Mouse (Mus musculus) stomach, embryonic 15.5 days (tissue): ENCODE results near the gene Tmem161a. TPM values are rescaled to one million over a fixed set of nuclear protein-coding genes. Genes with fewer than 3 reads are reported as not detected.

ENCODE experiments used
- ATAC-seq: fragments of 200-750 bp; cut with Nextera tagmentation; 2 replicates; pipeline ENCODE4 v1.8.0; 2017; ENCODE audit warnings: low read depth, moderate number of reproducible peaks, moderate TSS enrichment; ENCODE audit not compliant: insufficient read depth, low FRiP score
- H3K27ac ChIP-seq: fragments of 300-500 bp; sonication (generic); 2 replicates; pipeline ENCODE4 v1.5.1; 2015; ENCODE audit warnings: mild to moderate bottlenecking, inconsistent platforms
- H3K27me3 ChIP-seq: fragments of 300-500 bp; sonication (generic); replicated peaks from 2 replicates; pipeline ENCODE4 v1.6.1; 2015; ENCODE audit warnings: inconsistent platforms
- H3K36me3 ChIP-seq: fragments of 300-500 bp; sonication (generic); 2 replicates; pipeline ENCODE4 v1.6.1; 2015; ENCODE audit warnings: inconsistent platforms
- H3K4me1 ChIP-seq: fragments of 300-500 bp; sonication (generic); 2 replicates; pipeline ENCODE4 v1.6.1; 2015; ENCODE audit warnings: inconsistent platforms
- H3K4me2 ChIP-seq: fragments of 300-500 bp; sonication (generic); 2 replicates; pipeline ENCODE4 v1.6.1; 2015; ENCODE audit warnings: mild to moderate bottlenecking, inconsistent platforms
- H3K4me3 ChIP-seq: fragments of 300-500 bp; sonication (generic); replicated peaks from 2 replicates; pipeline ENCODE4 v1.5.1; 2015; ENCODE audit warnings: inconsistent platforms
- H3K9ac ChIP-seq: fragments of 300-500 bp; sonication (generic); 2 replicates; pipeline ENCODE4 v1.6.1; 2015; ENCODE audit warnings: inconsistent platforms
- H3K9me3 ChIP-seq: fragments of 300-500 bp; sonication (generic); 2 replicates; pipeline ENCODE4 v1.6.1; 2016; ENCODE audit warnings: inconsistent platforms
- WGBS: fragments of 180-500 bp; shearing (Covaris S2); methylation state at CpG from one replicate; pipeline ENCODE4 v1.1.7; 2015; 5-methylcytosine and 5-hydroxymethylcytosine counted together
- polyA plus RNA-seq: library from polyadenylated mRNA; unstranded; fragments of >200 nt; fragmentation: Nextera tagmentation; extraction: Ambion mirVana; gene quantifications from 2 replicates; pipeline ENCODE4 v1.2.1, GENCODE M21; 2015

The Tmem161a gene
- polyA plus RNA-seq: 54.4 and 59.0 TPM in 2 replicates

DNA sequence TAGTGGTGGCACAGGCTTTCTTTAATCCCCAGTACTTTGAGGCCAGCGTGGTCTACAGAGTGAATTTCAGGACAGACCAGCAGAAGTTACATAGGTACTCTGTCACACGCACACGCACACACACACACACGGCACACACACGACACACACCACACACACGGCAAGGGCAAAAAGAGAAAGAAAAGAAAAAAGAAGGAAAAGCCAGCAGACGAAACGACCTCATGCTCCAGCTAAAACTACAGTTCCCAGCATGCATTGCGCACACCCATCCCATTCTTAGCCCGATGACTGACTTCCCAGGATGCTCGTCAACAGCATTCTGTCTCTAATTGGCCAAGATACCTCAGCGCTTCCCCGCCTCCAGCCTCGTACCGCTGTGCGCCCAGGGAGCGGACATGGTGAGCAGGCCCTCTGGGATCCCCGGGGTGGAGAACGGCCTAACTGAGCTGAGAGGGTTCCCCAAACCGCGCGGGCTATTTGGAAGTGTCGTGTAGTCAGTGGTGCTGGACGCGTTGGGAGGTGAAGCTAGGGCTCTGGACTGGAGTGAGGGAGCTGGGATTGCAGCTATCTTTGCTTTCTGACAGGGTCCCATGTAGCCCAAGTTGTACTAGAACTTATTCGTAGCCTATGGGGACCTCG is at the start of gene Tmem161a:
Tmem161a (plus strand) TSS at position 314 of the 639 bp plus-strand sequence.
- Histone ChIP-seq H3K4me2 (peak within 1 kb of the TSS; percentile 63), H3K27me3 (no peaks in the 10 kb centered on the region), H3K36me3 (peaks cover under 1% of the 10 kb centered on the region; the same call in 1 of the 2 replicates), H3K9me3 (no peaks in the 10 kb centered on the region), H3K9ac (peak within 1 kb of the TSS; percentile 13; the same call in 1 of the 2 replicates), H3K4me3 (peak within 1 kb of the TSS; percentile 56), H3K4me1 (peaks cover 20% of the 10 kb centered on the region), H3K27ac (peak within 1 kb of the TSS; percentile 42)
- peak; percentile 97 for ATAC-seq
- under 1% methylated on average over 27 of the region's 27 CpGs for WGBS

DNA sequence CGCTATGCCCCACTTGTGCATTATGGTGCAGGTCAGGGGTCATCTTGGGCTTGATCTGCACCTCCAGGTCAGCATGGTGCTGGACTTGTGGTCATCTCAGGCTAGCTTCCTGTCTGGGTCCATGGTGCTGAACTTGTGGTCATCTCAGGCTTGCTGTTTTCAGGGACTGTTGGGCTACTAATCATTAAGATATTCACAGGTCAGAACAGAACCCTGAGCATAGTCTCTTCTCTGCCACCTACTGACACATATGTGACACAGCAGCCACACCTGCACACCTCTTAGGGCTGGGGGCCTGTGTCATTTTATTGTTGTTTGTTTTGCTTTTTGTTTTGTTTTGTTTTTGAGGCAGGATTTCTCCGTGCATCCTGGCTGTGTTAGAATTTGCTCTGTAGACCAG is 49.3 kb upstream of the Tmem161a start:
- Histone ChIP-seq H3K4me1 (0 out of 2 replicates have a peak, but pooled peaks cover 5% of the 10 kb centered on the region), H3K4me3 (no peak overlapping the region), H3K9ac (no peak overlapping the region), H3K27me3 (peaks cover 36% of the 10 kb centered on the region), H3K36me3 (no peaks in the 10 kb centered on the region), H3K27ac (no peak overlapping the region), H3K4me2 (no peak overlapping the region), H3K9me3 (no peaks in the 10 kb centered on the region)
- no peak for ATAC-seq
- 46% methylated on average over 2 of the region's 2 CpGs for WGBS

DNA sequence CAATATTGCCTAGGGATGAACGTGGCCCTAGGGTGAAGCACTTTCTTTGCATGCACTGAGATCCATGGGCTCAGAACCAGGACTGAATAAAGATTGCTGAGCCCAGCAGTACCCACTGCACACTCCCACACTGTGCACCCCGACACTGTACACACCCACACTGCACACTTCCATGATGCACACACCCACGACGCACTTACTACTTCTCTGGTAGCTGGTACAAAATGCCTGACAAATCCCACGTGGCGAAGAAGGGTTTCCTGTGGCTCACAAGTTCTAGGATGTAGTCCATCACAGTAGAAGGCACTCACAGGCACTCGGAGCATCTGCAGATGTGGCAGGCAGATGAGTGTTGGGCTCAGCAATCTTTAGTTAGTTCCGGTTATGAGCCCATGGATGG is 47.2 kb upstream of the Tmem161a start:
- no peak overlapping the region for H3K4me2 ChIP-seq
- H3K4me3 ChIP-seq: no peak overlapping the region
- 63% methylated on average over 8 of the region's 8 CpGs for WGBS
- H3K9ac ChIP-seq: no peak overlapping the region
- H3K27ac ChIP-seq: no peak overlapping the region
- H3K4me1 ChIP-seq: peaks cover 7% of the 10 kb centered on the region; the same call in 1 of the 2 replicates
- ATAC-seq: no peak
- H3K9me3 ChIP-seq: no peaks in the 10 kb centered on the region
- H3K27me3 ChIP-seq: peaks cover 15% of the 10 kb centered on the region; the same call in 1 of the 2 replicates
- H3K36me3 ChIP-seq: no peaks in the 10 kb centered on the region

DNA sequence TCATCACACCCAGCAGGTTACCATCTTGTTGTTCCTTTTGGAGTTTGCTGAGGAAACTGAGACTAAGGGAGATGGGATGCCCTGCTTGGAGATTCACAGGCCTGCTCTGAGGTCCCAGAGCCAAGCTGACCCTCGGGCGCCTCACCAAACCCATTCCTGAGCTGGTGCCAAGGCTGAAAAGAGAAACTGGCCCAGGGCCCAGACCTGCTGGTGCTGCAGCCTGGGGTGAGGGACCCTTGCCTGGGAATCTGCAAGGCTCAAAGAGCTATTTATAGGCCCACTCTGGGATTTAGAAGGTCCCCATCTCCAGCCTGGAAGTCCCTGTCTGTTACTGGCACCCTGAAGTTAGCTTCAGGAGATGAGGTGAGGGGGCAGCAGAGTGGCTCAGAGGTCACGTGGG is 43.7 kb upstream of the Tmem161a start:
- H3K36me3 ChIP-seq: no peaks in the 10 kb centered on the region
- H3K4me3 ChIP-seq: no peak overlapping the region
- no peaks in the 10 kb centered on the region for H3K9me3 ChIP-seq
- H3K9ac ChIP-seq: no peak overlapping the region
- H3K27me3 ChIP-seq: no peaks in the 10 kb centered on the region
- H3K4me2 ChIP-seq: no peak overlapping the region
- WGBS: 73% methylated on average over 3 of the region's 3 CpGs
- no peak overlapping the region for H3K27ac ChIP-seq
- peaks cover 13% of the 10 kb centered on the region for H3K4me1 ChIP-seq
- no peak for ATAC-seq

DNA sequence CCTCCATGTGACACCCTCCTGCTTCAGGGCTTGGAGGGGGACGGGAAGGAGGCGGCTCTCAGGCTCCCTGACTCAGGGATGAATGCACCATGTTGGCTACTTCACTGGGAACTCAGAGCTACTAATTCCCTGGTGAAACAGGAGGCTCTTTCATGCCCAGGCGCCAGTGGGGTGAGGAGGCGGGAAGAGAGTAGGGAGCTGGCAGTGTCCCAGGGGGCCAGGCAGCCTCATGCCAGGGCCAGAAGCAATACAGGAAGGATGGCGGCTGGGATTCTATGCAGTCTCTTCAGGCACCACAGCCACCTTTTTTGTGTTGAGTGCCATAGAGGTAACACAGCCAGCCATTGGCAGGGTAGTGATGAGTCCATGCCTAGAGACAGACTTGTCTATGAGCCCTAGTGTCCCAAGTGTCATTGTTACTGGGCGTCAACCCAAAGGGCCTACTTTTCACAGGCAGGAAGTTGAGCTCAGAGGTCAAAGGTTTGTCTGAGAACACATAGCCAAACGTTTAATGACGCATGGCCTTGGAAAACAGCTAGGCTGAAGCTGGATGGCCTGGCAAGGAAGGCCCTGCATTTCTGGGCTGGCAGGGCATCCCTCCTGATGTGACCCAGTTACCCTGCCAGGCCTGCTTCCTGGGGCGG is 42.7 kb upstream of the Tmem161a start:
- Histone ChIP-seq H3K4me1 (peaks cover 13% of the 10 kb centered on the region), H3K9ac (no peak overlapping the region), H3K36me3 (peaks cover 6% of the 10 kb centered on the region), H3K4me3 (no peak overlapping the region), H3K27me3 (no peaks in the 10 kb centered on the region), H3K9me3 (no peaks in the 10 kb centered on the region), H3K27ac (no peak overlapping the region), H3K4me2 (no peak overlapping the region)
- WGBS: 67% methylated on average over 9 of the region's 9 CpGs
- ATAC-seq: 0 out of 2 replicates have a peak, but pooled peaks have one; percentile 11

- Histone ChIP-seq H3K9me3 (no peaks in the 10 kb centered on the region), H3K4me1 (peaks cover 13% of the 10 kb centered on the region)
- 81% methylated on average over 3 of the region's 3 CpGs for WGBS
These were observed 42.1 kb upstream of the Tmem161a start for GRCm38 (mm10) chr8:70130066-70130465.

GRCm38 (mm10) chr8:70131166-70131883 is 40.8 kb upstream of the Tmem161a start, which contains the start of gene Nr2c2ap:
Nr2c2ap (plus strand) TSS chr8:70131333.
- peaks cover 13% of the 10 kb centered on the region for H3K4me1 ChIP-seq
- no peaks in the 10 kb centered on the region for H3K9me3 ChIP-seq
- peak within 1 kb of the TSS; percentile 84 for H3K4me2 ChIP-seq
- peak within 1 kb of the TSS; percentile 74 for H3K4me3 ChIP-seq
- H3K27ac ChIP-seq: peak within 1 kb of the TSS; percentile 17; the same call in 1 of the 2 replicates
- WGBS: under 1% methylated on average over 37 of the region's 37 CpGs
- H3K9ac ChIP-seq: peak within 1 kb of the TSS; percentile 65
- no peaks in the 10 kb centered on the region for H3K27me3 ChIP-seq
- peaks cover 24% of the 10 kb centered on the region for H3K36me3 ChIP-seq
- ATAC-seq: peak; percentile 83

More at GRCm38 (mm10) chr8:70130066-70130465, 42.1 kb upstream of the Tmem161a start:
- H3K4me3 ChIP-seq: no peak overlapping the region
- peaks cover 13% of the 10 kb centered on the region for H3K36me3 ChIP-seq
- no peak for ATAC-seq
- no peak overlapping the region for H3K4me2 ChIP-seq
- H3K9ac ChIP-seq: no peak overlapping the region
- H3K27ac ChIP-seq: no peak overlapping the region
- H3K27me3 ChIP-seq: no peaks in the 10 kb centered on the region

GRCm38 (mm10) chr8:70134086-70134485 is 38.1 kb upstream of the Tmem161a start:
- Histone ChIP-seq H3K27ac (no peak overlapping the region), H3K36me3 (peaks cover 25% of the 10 kb centered on the region), H3K4me1 (peaks cover 19% of the 10 kb centered on the region), H3K4me2 (no peak overlapping the region), H3K27me3 (no peaks in the 10 kb centered on the region), H3K9me3 (no peaks in the 10 kb centered on the region), H3K9ac (no peak overlapping the region), H3K4me3 (no peak overlapping the region)
- WGBS: 88% methylated on average over 5 of the region's 5 CpGs
- no peak for ATAC-seq

DNA sequence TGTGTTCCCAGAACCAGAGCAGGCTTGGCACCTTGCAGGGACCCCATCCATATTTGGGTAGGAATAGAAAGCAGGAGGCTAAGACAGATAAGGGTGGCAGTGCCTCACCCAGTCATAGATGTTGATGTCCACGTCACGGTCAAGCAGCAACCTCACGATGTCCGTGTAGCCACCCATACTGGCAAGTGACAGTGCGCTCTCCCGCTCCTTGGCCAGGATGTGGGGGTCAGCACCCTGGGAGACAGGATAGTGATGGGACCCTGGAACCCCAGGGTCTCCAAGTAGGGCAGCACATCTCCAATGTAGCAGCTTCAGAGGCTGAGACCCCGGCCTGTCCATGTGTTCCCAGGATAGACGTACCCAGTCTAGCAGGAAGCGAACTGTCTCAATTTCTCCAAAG is 37.2 kb upstream of the Tmem161a start:
- Histone ChIP-seq H3K9me3 (no peaks in the 10 kb centered on the region), H3K27me3 (no peaks in the 10 kb centered on the region), H3K9ac (no peak overlapping the region), H3K36me3 (peaks cover 25% of the 10 kb centered on the region), H3K4me2 (no peak overlapping the region), H3K4me3 (no peak overlapping the region), H3K27ac (no peak overlapping the region), H3K4me1 (peaks cover 19% of the 10 kb centered on the region)
- no peak for ATAC-seq
- WGBS: 93% methylated on average over 9 of the region's 9 CpGs

GRCm38 (mm10) chr8:70136591-70136990 is 35.6 kb upstream of the Tmem161a start:
- 91% methylated on average over 4 of the region's 4 CpGs for WGBS
- Histone ChIP-seq H3K9me3 (no peaks in the 10 kb centered on the region), H3K9ac (no peak overlapping the region), H3K4me3 (no peak overlapping the region), H3K27me3 (no peaks in the 10 kb centered on the region), H3K4me1 (peaks cover 20% of the 10 kb centered on the region), H3K27ac (no peak overlapping the region), H3K36me3 (peaks cover 25% of the 10 kb centered on the region), H3K4me2 (no peak overlapping the region)
- no peak for ATAC-seq

GRCm38 (mm10) chr8:70137890-70138289 is 34.3 kb upstream of the Tmem161a start:
- Histone ChIP-seq H3K4me3 (no peak overlapping the region; the same call in 1 of the 2 replicates), H3K4me2 (peak overlapping the region; percentile 64), H3K36me3 (peaks cover 32% of the 10 kb centered on the region), H3K9me3 (no peaks in the 10 kb centered on the region), H3K4me1 (peaks cover 16% of the 10 kb centered on the region), H3K27ac (no peak overlapping the region), H3K9ac (no peak overlapping the region), H3K27me3 (no peaks in the 10 kb centered on the region)
- 76% methylated on average over 4 of the region's 4 CpGs for WGBS
- ATAC-seq: no peak
